Mouse (Mus musculus) liver, adult 2 months (tissue): Measurements from ENCODE around the gene Ctdsp2.

Source experiments
- CTCF ChIP-seq: fragments of 200-500 bp; IDR thresholded peaks from 2 replicates; pipeline ENCODE4 v1.5.1; 2011; ENCODE audit warnings: low read depth, low read length, control low read depth
- POLR2A ChIP-seq: fragments of 200-500 bp; IDR thresholded peaks from 2 replicates; pipeline ENCODE4 v1.6.1; 2011; ENCODE audit warnings: low read length, control low read depth; ENCODE audit not compliant: insufficient read depth; ENCODE audit errors: extremely low read depth

DNA sequence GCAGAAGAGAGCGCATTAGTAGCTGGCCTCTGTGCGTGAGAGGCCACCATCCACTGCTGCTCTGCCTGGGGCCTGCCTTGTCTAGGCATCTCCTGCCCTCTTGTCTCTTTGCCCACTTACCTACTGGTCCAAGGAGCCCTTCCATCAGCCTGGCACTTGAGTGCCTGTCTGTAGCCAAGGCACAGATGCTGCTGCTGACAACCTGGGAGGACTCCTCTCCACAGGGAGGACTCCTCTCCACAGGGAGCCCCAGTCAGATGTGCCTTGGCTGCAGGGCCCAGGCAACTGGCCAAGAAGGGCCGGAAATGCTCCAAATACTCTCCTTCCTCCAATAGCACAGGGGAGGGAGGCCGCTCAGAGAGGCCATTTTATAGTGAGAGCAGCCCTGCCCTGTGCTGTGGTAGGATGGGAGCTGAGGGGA, 8.0 kb downstream of the Ctdsp2 start:
- TF ChIP-seq POLR2A (no peak), CTCF (no peak)
